Mouse (Mus musculus) ovary, postnatal 10 days (tissue): Measurements from ENCODE around the gene Mafg.

Experiments
- DNase-seq: peaks from one replicate; pipeline ENCODE4 v3.0.0; 2022; ENCODE audit warnings: low spot score

Mafg gene

GRCm38 (mm10) chr11:120620195-120620594 lies 13.2 kb downstream of the Mafg start:
- DNase-seq: no peak

GRCm38 (mm10) chr11:120618619-120619535 lies 14.5 kb downstream of the Mafg start:
- DNase-seq: no peak

- DNase-seq: peak; percentile 53
Measured at GRCm38 (mm10) chr11:120617519-120618112, 15.8 kb downstream of the Mafg start, which contains the start of gene Pcyt2. Gene Pcyt2, minus strand, starts transcription at chr11:120617936.

GRCm38 (mm10) chr11:120616617-120617294 lies 16.6 kb downstream of the Mafg start:
- DNase-seq: no peak

GRCm38 (mm10) chr11:120615606-120616203 lies 17.7 kb downstream of the Mafg start:
- no peak for DNase-seq

GRCm38 (mm10) chr11:120615167-120615566 lies 18.2 kb downstream of the Mafg start:
- no peak for DNase-seq

GRCm38 (mm10) chr11:120613976-120614375 lies 19.4 kb downstream of the Mafg start:
- DNase-seq: no peak

- no peak for DNase-seq
Measured at GRCm38 (mm10) chr11:120613481-120613972, 19.9 kb downstream of the Mafg start.

- no peak for DNase-seq
Measured at GRCm38 (mm10) chr11:120612763-120613162, 20.6 kb downstream of the Mafg start.

- DNase-seq: no peak
Measured at GRCm38 (mm10) chr11:120610477-120611046, 22.8 kb downstream of the Mafg start.

GRCm38 (mm10) chr11:120609250-120609649 lies 24.1 kb downstream of the Mafg start:
- DNase-seq: no peak

- DNase-seq: no peak
Measured at GRCm38 (mm10) chr11:120608241-120609034, 25.0 kb downstream of the Mafg start, which contains the start of gene Npb. Gene Npb, plus strand, starts transcription at chr11:120608477.

- DNase-seq: no peak
Measured at GRCm38 (mm10) chr11:120606764-120607163, 26.6 kb downstream of the Mafg start.

GRCm38 (mm10) chr11:120605667-120606066 lies 27.7 kb downstream of the Mafg start:
- DNase-seq: no peak

- DNase-seq: no peak
Measured at GRCm38 (mm10) chr11:120603545-120603944, 29.9 kb downstream of the Mafg start.

GRCm38 (mm10) chr11:120600716-120601115 lies 32.7 kb downstream of the Mafg start:
- no peak for DNase-seq

GRCm38 (mm10) chr11:120598990-120599549 lies 34.3 kb downstream of the Mafg start:
- DNase-seq: no peak

- DNase-seq: peak; percentile 74
Measured at GRCm38 (mm10) chr11:120598283-120598989, 35.0 kb downstream of the Mafg start, which contains the start of the genes Alyref and Anapc11. Gene Alyref, minus strand, starts transcription at chr11:120598365. Gene Anapc11, plus strand, starts transcription at chr11:120598421.
